Mouse (Mus musculus) heart, adult 2 months (tissue): ENCODE measurements at regions not wholly inside any gene's neighbourhood (a gene's known extent, or its start where the extent isn't known, plus 50 kb on each side); places are given as distances from the start of the nearest gene placed in this dataset.
"Not testable (repeated sequence)": the region's sequence is repeated elsewhere in the genome, so short reads cannot be mapped to it uniquely, and the experiment has no call there.

Experiments used
- DNase-seq, 2 experiments: peaks; one replicate each; pipeline ENCODE4 v3.0.0; 2021
- H3K27ac ChIP-seq: fragments of 200-600 bp; 2 replicates; pipeline ENCODE4 v1.8.1; 2022
- H3K27me3 ChIP-seq: fragments of 200-500 bp; 2 replicates; pipeline ENCODE4 v1.6.1; 2012; ENCODE audit warnings: mild to moderate bottlenecking, low read length, inconsistent platforms, mixed read lengths; ENCODE audit not compliant: control insufficient read depth, insufficient read depth
- H3K36me3 ChIP-seq: fragments of 200-500 bp; 2 replicates; pipeline ENCODE4 v1.6.1; 2012; ENCODE audit warnings: low read length, inconsistent platforms; ENCODE audit not compliant: control insufficient read depth, insufficient read depth
- H3K4me1 ChIP-seq: fragments of 200-500 bp; 2 replicates; pipeline ENCODE4 v1.6.1; 2011; ENCODE audit warnings: low read length; ENCODE audit not compliant: control insufficient read depth, insufficient read depth
- H3K4me3 ChIP-seq: fragments of 200-600 bp; 2 replicates; pipeline ENCODE4 v1.8.1; 2022
- H3K79me2 ChIP-seq: fragments of 200-500 bp; replicated peaks from 2 replicates; pipeline ENCODE4 v1.6.1; 2012; ENCODE audit warnings: mild to moderate bottlenecking, inconsistent platforms, low read length, moderate library complexity, mixed read lengths; ENCODE audit not compliant: control insufficient read depth, insufficient read depth
- H3K9ac ChIP-seq: fragments of 200-500 bp; 2 replicates; pipeline ENCODE4 v1.6.1; 2012; ENCODE audit warnings: low read depth, mild to moderate bottlenecking, control low read depth, inconsistent platforms, low read length, mixed read lengths
- CTCF ChIP-seq: fragments of 200-600 bp; IDR thresholded peaks from 2 replicates; pipeline ENCODE4 v1.8.1; 2022; ENCODE audit warnings: antibody characterized with exemption, mild to moderate bottlenecking, moderate library complexity
- EP300 ChIP-seq: fragments of 200-500 bp; IDR thresholded peaks from 2 replicates; pipeline ENCODE4 v1.6.1; 2011; ENCODE audit warnings: low read depth, low read length, control low read depth; ENCODE audit not compliant: insufficient read depth
- POLR2A ChIP-seq: fragments of 200-500 bp; IDR thresholded peaks from 2 replicates; pipeline ENCODE4 v1.6.1; 2011; ENCODE audit warnings: mild to moderate bottlenecking, low read depth, low read length, control low read depth; ENCODE audit not compliant: insufficient read depth
- WGBS: fragments of 180-500 bp; shearing (Covaris S2); methylation state at CpG from one replicate; pipeline ENCODE4 v1.1.7; 2018; 5-methylcytosine and 5-hydroxymethylcytosine counted together
- intact Hi-C: fragments of 180-260 bp; cut with DNase I; formaldehyde crosslinking; loops from one replicate; pipeline ENCODE4 v1.15.1; 2025

DNA sequence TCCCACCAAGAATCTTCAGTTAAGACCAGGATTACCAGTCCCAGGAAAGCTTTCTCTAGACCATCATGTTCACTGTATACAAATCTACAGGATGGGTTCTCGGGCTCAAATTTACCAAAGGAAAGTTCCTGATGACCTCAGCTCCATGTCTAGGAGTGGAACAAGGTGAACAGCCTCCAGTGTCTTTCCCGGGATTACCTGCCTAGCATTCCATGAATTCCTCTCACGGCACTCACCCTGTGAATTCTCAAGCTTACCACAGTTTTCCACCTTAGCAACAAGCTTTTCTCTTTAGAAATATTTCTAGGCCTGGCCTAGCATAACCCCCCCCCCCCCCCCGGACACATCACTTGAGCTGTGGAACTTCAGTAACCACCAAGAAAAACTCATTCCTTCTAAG, 1158.9 kb downstream of the A830018L16Rik start:
- H3K27me3 ChIP-seq, result no peaks in the 10 kb centered on the region
- H3K36me3 ChIP-seq, result no peaks in the 10 kb centered on the region
- intact Hi-C loops, result no loop called here
- no peak for TF ChIP-seq CTCF
- TF ChIP-seq POLR2A, result no peak
- TF ChIP-seq EP300, result no peak
- no peak overlapping the region for H3K4me3 ChIP-seq
- 81% methylated on average over 4 of the region's 4 CpGs for WGBS
- no peak overlapping the region for H3K9ac ChIP-seq
- no peaks in the 10 kb centered on the region for H3K4me1 ChIP-seq
- DNase-seq, result no peak
- no peak overlapping the region for H3K27ac ChIP-seq
- no peaks in the 10 kb centered on the region for H3K79me2 ChIP-seq

DNA sequence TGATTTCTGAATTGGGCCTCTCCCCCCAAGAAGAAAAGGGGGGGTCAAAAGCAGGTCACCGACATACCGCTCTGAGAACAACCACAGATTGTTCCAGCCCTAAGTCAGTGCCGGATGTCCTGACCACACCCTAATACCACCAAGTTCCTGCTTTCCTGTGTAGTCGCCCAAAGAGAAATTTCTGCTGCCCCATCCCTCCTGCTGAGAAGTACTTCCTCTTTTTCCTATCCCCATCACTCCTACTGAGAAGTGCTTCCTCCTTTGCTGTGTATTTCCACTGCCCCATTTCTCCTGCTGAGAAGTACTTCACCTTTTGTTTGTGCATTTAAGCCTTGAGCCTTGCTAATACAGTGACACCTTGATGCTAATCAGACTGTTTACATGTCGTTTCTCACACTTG, 1160.4 kb downstream of the A830018L16Rik start:
- no peak overlapping the region for H3K9ac ChIP-seq
- intact Hi-C loops, result no loop called here
- H3K27me3 ChIP-seq, result no peaks in the 10 kb centered on the region
- TF ChIP-seq CTCF (no peak), EP300 (no peak), POLR2A (no peak)
- no peaks in the 10 kb centered on the region for H3K36me3 ChIP-seq
- 70% methylated on average over 5 of the region's 5 CpGs for WGBS
- H3K4me1 ChIP-seq, result no peaks in the 10 kb centered on the region
- H3K4me3 ChIP-seq, result no peak overlapping the region
- H3K79me2 ChIP-seq, result no peaks in the 10 kb centered on the region
- no peak for DNase-seq
- H3K27ac ChIP-seq, result no peak overlapping the region

DNA sequence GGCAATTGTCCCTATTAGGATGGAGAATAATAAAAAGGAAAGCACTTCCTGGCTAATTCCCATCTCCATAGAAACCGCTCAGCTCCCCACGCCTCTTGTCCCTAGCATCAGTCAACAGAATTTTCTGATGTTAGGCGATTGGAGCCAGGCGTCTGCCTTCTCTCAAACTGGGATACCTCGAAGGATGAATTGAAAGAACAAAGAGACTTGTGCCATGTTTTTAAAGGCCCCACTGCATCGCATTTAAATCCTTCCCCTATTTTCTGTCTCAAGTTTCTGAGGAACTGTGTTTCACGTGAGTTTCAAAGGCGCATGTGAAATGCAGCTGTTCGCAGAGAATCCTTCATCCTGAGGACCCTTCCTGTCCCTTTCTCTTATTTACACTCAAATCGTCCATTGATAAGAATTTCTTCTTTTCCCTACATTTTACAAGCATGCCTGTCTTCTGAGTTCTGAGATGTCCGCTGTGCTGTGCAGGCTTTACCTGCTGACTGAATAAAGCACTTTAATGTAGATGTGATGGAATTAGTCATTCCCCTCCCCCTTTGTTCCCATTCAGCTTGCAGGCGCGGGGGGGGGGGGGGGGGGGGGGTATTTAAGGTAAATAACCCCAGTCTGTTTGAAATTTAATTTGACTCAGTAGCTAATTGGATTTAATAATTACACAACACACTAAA, 1163.3 kb downstream of the A830018L16Rik start:
- no peaks in the 10 kb centered on the region for H3K79me2 ChIP-seq
- no peaks in the 10 kb centered on the region for H3K36me3 ChIP-seq
- no peaks in the 10 kb centered on the region for H3K4me1 ChIP-seq
- H3K4me3 ChIP-seq, result no peak overlapping the region
- H3K27me3 ChIP-seq, result no peaks in the 10 kb centered on the region
- WGBS, result 32% methylated on average over 13 of the region's 13 CpGs
- H3K27ac ChIP-seq, result no peak overlapping the region
- DNase-seq, result no peak
- no peak overlapping the region for H3K9ac ChIP-seq
- TF ChIP-seq POLR2A, result no peak
- no peak for TF ChIP-seq EP300
- no peak for TF ChIP-seq CTCF
- intact Hi-C loops, result no loop called here

DNA sequence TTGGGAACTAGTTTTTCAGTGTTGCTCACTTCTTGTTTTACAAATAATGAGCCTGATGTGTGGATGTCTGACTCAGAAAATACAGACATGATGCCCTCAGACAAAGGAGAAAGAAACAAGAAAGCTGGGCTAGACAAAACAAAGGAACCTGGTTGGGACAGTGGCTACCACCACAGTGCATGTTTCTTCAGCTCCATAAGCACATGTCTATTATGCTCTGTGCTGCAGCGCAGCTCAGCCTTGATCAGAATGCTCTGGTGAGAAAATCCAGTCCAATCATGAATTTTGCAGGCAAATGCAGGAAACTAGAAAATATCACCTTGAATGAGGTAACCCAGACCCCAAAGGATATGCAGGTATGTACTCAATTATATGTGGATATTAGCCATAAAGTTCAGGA, 1164.1 kb downstream of the A830018L16Rik start:
- no peak overlapping the region for H3K27ac ChIP-seq
- TF ChIP-seq EP300 (no peak), POLR2A (no peak), CTCF (no peak)
- H3K9ac ChIP-seq, result no peak overlapping the region
- H3K36me3 ChIP-seq, result no peaks in the 10 kb centered on the region
- intact Hi-C loops, result no loop called here
- no peak for DNase-seq
- H3K4me1 ChIP-seq, result no peaks in the 10 kb centered on the region
- H3K79me2 ChIP-seq, result no peaks in the 10 kb centered on the region
- H3K27me3 ChIP-seq, result no peaks in the 10 kb centered on the region
- no peak overlapping the region for H3K4me3 ChIP-seq
- WGBS, result 96% methylated on average over 1 of the region's 1 CpGs

DNA sequence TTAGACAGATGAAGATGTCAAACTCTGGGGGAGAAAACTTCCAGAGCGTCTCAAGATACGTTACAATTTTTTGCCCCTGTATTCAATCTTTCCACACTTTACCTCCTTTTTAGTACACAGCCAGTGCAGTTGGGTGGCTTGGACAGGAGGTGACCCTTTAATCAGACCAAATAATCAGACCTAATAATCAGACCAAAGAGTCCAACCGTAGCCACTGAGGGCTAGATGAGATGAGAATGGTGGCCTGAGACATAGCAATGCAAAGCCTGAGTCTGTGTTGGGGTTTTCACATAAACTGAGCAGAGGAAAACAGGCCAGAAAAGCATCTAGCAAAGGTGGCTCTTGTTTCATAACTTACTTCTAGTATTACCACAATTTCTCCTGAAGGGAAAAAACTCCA, 1169.1 kb downstream of the A830018L16Rik start:
- WGBS, result 75% methylated on average over 3 of the region's 3 CpGs
- Histone ChIP-seq H3K4me1 (no peaks in the 10 kb centered on the region), H3K79me2 (no peaks in the 10 kb centered on the region), H3K27me3 (no peaks in the 10 kb centered on the region), H3K9ac (no peak overlapping the region), H3K4me3 (no peak overlapping the region), H3K27ac (no peak overlapping the region), H3K36me3 (no peaks in the 10 kb centered on the region)
- TF ChIP-seq EP300 (no peak), POLR2A (no peak), CTCF (no peak)
- intact Hi-C loops, result no loop called here
- DNase-seq, result no peak

DNA sequence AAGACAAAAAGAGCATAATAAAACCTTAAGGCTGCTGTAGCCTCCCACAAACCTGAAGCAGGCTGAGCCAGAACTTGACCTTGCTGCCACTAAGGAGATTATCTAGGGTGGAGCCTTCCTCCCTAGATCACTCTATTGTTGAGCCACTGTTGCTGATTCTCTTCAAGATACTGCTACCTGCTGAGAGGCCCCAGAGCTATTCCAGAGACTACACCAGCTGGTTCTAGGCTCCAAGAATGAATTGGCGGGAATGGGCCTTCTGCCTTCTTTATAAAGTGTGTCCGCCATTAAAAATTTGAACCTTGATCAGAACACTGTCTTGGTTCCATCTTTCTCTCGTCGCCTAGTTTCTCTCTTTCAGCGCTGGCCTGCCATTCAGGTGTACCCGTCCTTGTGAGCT, 1173.1 kb downstream of the A830018L16Rik start:
- H3K79me2 ChIP-seq, H3K4me3 ChIP-seq, H3K9ac ChIP-seq, DNase-seq, H3K4me1 ChIP-seq, intact Hi-C loops, H3K27ac ChIP-seq, H3K27me3 ChIP-seq, H3K36me3 ChIP-seq: not testable (repeated sequence)
- 91% methylated on average over 6 of the region's 6 CpGs for WGBS
